Mouse (Mus musculus) heart, postnatal 36 days (tissue): ENCODE results near the gene Dclk1. TPM values are rescaled to one million over a fixed set of nuclear protein-coding genes. Genes with fewer than 3 reads are reported as not detected.

Experiments
- DNase-seq, 2 experiments: peaks; one replicate each; pipeline ENCODE4 v3.0.0; 2021 to 2022
- intact Hi-C: fragments of 180-260 bp; cut with DNase I; formaldehyde crosslinking; loops from one replicate; pipeline ENCODE4 v1.15.1; 2025
- total RNA-seq, 2 experiments: library from RNA; stranded (reverse); gene quantifications; 2 replicates each; pipeline ENCODE4 v1.2.3; 2021

Gene Dclk1
- total RNA-seq, 2 experiments from 2014 or later = 2.5 to 5.9 TPM

DNA sequence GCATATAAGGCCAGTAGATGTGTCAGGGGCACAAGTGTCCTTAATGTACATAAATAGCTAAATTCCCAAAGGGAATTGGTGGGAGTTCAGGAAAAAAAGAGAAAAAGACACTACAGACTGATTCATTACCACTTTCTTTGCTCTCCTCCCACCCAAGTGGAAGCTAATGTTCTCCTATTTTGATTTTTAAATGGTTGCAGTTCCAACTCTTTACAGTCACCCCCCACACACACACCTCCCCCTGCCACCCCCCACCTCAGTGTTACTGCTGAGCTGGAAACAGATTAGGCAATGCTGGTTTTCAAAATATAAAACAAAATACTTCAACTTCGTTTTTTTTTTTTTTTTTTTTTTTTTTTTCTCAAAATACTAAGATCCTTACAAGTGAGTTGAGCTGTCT, 81.9 kb downstream of the Dclk1 start:
- intact Hi-C loops = no loop called here
- DNase-seq = no peak

DNA sequence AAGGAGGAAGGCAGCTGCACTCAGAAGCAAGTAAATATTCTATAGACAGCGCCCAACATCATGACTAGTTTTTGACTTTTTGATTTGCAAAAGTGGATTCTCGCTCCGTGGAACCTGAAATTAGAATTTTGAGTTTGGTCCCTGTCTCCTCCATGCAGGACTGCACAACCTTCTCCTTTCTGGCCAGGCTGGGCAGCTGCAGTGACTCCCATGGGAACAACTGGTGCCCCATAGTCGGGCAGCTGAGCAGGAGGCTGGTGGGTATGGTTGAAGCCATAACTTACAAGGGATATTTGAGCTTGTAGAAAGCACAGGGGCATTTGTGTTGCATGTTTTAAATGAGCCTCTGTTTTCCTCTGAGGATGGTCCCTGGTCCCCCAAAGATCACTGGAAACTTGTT, 88.3 kb downstream of the Dclk1 start:
- DNase-seq = no peak
- intact Hi-C loops = no loop called here

DNA sequence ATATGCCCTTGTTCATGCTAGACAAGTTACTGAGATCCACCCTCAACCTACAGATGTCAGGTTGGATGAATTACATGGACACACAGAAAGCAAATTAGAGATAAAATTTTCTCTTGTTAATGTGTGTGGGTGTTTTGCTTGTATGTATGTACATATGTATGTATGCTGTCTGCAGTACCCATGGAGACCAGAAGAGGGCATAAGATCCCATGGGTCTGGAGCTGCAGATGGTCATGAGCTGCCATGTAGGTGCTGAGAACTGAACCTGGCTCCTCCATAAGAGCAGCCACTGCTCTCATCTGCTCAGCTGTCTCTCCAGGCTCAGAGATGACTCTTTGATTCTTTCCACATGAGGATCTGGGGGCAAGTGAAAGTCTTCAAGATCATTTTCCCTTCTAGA, 89.5 kb downstream of the Dclk1 start:
- intact Hi-C loops = no loop called here
- DNase-seq = no peak

DNA sequence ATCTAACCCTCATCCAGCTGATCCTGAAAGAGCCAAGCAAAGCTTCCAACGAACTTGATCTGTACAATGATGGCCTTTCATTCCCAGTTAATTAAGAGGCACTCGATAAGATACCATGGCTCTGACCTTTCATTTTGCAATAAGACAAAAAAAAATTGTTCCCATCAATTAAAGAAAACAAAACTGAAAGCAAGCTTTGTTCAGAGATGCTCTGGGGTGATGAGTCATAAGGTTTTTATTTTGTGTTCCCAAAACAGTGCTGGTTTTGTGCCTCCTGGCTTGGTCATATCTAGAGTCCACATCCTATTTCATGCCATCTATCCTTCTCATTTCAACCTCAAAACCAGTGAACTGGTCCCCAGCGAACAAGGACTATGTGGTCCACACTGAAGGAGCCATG, 91.3 kb downstream of the Dclk1 start:
- DNase-seq = no peak
- intact Hi-C loops = no loop called here

DNA sequence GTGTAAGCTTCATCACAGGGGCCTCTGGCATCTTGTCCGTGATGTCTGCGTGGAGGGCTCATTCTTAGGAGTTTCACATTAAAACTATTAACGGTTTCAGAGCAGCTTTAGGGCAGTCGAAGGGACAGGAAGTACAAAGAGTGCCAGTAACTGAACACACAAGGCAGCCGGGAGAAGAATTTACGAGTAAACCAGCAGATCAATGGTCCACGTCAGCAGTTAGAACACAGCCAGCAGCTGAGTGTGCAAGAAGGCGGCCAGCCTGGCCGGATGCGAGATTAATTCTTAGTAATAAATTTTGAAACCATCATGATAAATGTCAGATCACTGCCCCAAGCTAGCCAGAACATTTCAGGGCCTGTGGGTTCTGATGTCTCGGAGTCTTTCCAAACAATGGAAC, 94.7 kb downstream of the Dclk1 start:
- intact Hi-C loops = no loop called here
- peak; percentile 24 to 37 for DNase-seq

DNA sequence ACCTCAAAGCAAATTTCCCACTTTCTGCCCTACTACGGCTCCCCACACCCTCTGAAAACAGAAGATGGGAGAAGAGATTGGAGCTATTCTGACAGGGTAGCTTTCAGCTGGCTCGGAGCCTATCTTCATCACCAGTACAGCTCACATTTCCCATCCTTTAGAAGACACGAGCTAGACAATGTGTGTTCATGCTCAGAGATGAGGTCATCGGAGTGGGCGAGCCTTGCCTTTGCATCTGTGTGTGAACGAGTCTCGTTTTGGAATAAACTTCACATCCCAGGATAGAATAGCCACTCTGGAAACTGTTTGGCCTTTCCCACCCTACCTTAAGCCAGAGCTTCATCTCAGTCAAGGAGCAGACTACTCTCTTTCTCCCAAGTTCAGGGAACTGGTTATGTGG, 95.5 kb downstream of the Dclk1 start:
- intact Hi-C loops = no loop called here

DNA sequence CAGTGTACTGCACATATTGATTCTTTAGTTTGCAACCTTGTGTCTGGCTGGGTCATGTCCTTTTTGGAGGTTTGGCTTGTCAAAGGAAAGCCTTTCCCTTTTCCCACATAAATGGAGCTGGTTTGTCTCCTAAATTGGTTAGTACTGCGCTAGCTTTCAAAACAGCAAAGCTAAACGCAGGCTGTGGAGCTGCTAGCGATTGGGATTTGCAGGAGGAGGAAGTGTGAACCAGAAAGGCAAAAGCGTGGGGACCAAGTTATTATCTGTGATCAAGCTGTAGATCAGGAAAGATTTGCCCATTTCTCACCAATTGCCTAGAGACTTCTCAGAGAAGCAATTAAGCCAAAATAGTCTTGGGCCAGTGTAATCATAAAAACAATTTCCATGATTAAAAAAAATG, 100.3 kb downstream of the Dclk1 start:
- no peak for DNase-seq
- intact Hi-C loops = no loop called here

More for the DNA sequence above, 95.5 kb downstream of the Dclk1 start:
- DNase-seq = no peak

DNA sequence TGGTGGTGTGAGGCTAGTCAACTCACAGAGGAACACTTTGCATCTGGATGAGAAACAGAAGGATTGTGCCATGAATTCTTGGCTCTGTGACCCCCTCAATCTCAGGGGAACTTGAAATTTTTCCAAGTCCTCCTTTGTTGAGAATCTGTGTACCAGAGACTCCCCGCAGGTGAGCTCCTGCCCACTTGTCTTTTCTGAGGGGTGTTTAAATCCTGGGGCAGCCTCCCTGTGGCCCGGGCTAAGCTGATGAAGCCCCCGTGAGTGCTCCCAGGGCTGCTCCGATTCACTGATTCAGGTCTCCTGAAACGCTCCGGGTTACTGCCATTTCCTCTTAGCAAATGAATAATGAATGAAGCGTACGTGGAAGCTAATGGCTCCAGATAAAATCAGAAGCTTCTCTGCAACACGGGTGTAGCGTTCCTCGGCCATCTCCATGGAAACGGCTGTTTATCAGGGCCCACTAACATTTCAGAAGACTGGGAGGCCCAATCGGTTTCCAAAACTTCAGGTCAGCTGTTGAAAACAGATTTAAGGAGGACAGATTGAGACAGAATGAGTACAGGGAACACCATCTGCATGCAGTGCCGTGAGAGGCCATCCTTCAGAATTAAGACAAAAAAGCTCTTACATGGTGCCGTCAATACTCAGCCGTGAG, 105.3 kb downstream of the Dclk1 start:
- intact Hi-C loops = no loop called here
- DNase-seq = no peak

DNA sequence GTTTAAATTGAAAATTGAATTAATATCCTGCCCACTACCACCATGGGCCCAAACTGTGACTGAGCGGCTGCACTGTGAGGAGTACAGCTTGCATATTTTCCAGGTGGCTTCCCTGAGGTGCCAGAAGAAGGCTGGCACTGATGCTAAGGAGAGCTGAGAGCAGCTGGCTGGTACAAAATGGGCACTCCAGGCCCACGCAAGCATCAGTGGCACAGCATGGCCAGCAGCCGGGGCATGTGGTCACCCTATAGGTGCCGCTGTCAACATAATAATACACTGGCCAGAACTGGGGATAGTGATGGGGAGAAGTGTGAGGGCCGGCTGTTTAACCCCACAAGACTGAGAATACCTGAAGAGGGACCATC, 105.8 kb downstream of the Dclk1 start:
- intact Hi-C loops = no loop called here
- DNase-seq = no peak

DNA sequence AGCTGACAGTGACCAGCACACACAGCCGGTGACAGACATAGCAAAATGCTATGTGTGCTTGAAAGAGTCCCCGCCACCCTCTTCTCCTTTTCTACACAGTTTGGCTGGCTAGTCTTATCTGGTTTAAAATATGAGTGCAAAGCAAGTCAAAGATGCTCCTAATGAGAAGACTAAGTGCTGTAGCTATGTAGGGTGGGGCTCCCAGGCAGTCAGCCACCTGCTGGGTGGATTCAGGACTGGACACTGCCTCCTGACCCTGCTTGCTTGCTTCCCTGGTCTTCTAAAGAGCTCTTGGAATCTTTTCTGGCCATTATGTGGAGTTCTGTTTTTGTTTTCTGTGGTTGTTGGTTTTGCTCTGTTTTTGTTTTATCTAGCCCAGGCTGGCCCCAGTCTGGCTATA, 108.0 kb downstream of the Dclk1 start:
- intact Hi-C loops = loop anchor here (10.0 kb wide), 2 partner anchors 105 to 545 kb away; partner anchors contain the start of genes Dclk1 and Rfxap
- no peak for DNase-seq

DNA sequence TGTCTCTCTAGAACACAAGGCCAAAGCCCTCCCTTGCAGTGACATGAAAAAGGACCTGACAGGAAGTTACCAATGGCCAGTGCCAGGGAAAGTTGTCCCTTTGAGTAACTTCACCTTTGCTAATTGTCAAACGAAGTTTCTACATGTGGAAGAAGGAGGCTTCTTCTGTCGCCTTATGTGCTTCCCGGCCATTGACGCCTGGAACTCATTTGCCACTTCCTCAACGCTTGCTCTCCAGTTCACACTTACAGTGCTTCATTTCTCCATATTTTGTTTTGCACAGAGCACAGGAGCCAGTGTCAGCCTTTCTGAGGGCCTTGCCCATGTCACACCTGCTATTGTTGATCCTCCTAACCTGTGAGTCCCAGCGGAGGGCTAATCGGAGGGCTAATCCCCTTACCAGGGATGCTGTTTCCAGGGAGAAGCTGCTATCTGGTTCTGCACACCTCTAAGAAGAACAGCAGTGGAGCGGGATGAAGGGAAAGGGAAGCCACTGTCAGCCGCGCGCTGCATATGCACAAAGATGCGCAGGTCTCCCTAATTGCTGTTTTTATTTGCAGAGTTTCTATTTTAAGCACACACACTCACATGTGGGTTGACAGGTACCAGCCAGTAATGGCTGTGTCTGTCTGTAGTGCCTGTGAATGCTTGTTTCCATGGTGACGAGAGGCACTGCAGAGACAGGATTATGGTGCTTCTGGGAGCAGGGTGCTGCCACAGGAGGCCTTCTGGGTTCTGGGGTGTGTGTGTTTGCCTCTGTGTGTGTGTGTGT, 109.3 kb downstream of the Dclk1 start:
- no peak for DNase-seq
- intact Hi-C loops = loop anchor here (10.0 kb wide), 2 partner anchors 107 to 547 kb away; partner anchors contain the start of genes Dclk1 and Rfxap

DNA sequence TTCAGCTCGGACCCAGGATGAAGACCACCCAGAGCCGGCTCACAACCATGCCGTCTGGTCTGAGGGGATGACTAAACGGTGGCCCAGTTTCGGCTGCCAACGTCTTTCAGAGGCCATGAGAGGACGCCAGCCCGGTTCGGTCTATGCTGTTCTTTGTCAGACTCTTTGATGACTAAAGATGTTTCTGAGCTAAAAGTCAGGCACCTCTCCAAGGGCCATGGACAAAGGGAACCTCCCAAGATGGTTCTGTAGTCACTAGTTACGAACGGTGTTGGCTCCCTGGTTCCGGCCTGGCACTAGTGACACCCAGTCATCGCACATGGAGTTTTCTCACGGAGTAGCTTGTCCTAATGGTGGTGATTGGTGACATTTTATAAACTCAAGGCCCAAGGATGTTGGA, 110.4 kb downstream of the Dclk1 start:
- intact Hi-C loops = loop anchor here (10.0 kb wide), 2 partner anchors 108 to 548 kb away; partner anchors contain the start of genes Dclk1 and Rfxap
- DNase-seq = peak in 1 of 2 experiments; percentile 9

DNA sequence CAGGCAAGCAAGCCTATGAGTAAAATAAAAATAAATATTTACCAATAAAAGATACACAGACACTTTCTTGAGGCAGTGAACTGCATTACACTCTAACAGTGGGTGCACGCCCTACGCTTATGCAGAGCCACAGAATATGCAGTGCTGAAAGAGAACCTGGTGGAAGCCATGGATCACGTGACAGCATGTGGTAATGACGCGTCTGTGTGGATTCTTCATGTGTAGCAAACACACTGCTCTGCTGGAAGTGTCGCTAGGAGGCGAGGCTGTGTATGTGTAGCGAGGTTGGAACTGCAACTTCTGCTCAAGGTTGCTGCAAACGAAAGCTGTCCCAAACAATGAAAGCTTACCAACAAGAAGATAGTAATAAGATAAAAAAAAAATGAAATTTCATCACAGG, 111.0 kb downstream of the Dclk1 start:
- DNase-seq = no peak
- intact Hi-C loops = loop anchor here (10.0 kb wide), 2 partner anchors 108 to 548 kb away; partner anchors contain the start of genes Dclk1 and Rfxap

DNA sequence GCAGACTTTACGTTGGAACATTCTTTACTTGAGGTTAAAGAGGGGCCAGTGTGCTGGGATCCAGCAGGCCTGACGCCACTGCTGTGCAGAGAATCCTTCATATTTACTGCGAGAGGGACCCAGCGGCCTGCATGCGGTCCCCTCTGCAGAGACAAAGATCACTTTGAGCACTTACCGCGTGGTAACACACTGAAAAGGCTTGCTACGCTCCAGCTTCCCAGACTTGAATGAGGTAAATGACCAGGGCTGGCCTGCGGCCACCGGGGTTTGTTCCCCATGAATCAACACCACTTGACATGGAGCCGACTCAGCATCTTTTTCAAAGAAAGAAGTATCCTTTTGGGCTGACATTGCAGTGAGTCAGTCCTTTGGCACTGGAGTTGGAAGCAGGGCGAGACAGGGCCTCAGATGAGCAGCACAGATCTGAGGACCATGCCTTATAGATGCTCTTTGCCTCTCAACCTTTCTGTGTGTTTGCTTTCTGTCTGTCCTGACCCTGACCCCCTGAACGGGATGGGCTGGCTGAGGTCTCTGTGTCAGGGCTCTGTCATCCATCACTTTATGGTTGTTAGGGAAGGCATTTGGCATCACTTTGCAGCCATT, 111.8 kb downstream of the Dclk1 start:
- peak; percentile 27 to 36 for DNase-seq
- intact Hi-C loops = loop anchor here (1.0 to 10.0 kb wide), 3 partner anchors 109 to 549 kb away; partner anchors contain the start of genes Dclk1 and Rfxap

DNA sequence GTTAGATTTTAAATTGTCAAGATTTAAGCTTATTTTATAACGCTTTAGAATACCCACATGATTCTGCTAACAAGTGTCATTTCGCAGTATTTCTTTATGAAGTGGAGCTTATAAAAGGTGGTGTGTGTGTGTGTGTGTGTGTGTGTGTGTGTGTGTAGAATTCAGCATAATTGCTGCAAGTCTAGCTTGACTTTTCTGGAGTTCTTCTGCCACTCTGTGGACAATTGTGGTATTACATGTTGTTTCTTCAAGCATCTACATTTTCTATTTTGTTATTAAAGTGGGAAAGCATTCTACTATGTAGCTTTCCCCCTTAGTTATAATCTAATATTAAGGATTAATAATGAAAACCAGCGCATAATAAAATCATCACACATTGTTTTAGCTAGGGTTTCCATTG, 112.6 kb downstream of the Dclk1 start:
- intact Hi-C loops = loop anchor here (1.0 to 10.0 kb wide), 4 partner anchors 110 to 550 kb away; partner anchors contain the start of genes Dclk1 and Rfxap
- DNase-seq = peak; percentile 16 to 20

DNA sequence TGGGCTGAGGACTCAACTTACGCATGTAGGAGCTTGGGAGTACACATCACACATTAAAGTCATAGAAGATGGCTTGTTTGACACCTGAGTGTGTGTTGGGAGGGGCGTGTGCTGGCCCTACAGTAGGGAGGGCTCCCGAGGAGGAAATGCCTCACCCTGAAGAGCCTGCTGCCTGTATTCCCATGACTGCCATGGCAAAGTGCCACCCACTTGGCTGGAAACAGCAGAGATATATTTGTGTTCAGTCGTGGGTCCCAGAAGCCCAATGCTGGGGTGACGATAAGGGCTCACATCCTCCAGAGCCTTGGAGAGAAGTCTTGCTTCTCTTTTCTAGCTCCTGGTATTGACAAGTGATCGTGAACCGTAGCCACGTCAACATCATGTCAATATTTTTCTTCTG, 116.3 kb downstream of the Dclk1 start:
- no peak for DNase-seq
- intact Hi-C loops = loop anchor here (10.0 kb wide), 2 partner anchors 114 to 554 kb away; partner anchors contain the start of genes Dclk1 and Rfxap

DNA sequence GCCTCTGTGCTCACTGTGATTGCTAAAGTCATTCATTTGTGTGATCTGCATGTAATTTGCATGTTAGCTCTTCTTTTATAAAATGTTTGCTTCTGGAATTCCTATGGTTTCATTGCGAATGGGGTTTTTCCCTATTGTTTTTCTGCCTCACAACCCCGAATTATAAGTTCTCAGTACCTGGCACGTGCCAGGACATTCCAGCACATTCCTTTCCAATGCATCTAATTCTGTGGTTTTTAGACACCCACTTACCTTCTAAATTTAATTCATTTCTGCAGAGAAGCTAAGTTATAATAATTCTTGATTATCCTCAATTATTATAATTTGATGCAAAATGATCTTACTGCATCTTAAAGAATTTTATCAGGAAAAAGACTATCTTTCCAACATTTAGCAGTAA, 118.7 kb downstream of the Dclk1 start:
- no peak for DNase-seq
- intact Hi-C loops = no loop called here

DNA sequence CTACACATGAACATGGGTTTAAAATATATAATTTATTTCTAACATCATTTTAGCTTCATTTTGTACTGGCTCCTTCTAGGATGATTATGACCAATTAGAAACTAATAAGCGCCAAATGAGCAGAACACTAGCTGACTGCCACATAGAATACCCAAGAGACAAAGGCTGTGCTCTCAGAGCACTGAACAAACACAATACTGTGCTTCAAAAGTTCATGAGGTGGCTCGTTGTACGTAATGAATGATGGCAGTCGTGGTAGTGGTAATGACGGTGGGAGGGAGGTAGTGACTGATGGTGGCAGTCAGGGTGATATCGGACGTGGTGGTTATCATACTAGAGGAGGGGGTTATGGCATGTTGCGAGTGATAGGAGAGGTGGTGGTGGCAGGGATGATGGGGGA, 125.0 kb downstream of the Dclk1 start:
- intact Hi-C loops = no loop called here
- no peak for DNase-seq

DNA sequence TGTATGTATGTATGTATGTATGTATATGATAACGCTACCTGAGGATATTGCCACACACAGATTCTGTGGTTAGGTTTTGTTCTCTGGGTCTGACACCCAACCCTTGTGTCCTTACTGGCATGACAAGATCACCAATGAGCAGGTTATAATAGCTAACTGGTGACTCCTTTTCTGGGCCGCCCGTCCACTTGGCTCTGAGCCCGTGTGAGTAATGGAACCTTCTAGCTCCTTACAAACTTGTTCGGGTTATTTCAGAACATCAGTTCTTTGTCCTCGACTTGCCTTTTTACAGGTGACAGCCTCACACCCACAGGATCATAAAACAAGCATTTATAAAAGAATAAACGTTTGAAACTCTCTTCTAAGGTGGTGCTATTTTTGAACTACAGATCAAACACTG, 127.0 kb downstream of the Dclk1 start:
- DNase-seq = no peak
- intact Hi-C loops = no loop called here

DNA sequence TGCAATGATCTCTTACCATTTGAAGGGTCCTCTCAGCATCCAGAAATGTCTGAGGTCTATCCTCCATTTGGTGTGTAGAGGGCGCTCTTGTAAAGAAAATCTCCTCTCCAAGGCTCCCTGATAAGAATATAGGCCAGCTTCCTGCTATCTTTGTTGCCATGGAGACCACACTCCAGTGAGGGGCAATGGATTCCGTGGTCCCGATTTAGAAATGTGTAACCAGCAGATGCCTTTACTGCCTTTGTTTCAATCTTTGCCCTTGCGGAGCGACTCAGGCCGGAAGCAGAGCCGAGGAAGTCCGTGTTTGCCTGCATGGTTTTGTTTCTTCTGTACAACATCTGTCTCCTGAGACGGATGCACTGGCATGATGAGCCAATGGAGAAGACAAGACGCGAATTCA, 131.5 kb downstream of the Dclk1 start:
- intact Hi-C loops = loop anchor here (10.0 kb wide), 2 partner anchors 141 to 631 kb away; no protein-coding TSS in a partner anchor
- peak; percentile 19 to 40 for DNase-seq

DNA sequence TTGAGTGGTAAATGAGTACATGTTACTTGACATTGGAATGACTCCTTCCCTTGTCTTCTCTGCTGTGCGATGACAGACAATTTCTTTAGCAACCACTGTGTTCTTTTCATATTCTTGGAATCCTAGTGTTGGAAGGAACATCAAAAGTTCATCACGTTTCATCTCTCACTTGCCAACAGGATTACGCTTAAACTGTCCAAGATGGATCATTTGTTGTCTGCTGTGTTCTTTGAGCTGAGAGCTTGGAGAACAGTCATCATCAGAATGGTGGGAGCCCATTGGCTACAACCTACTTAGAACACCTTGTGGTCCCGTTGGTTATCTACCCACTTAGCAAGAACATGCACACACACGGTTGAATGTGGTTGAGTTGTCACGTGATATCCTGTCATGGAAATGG, 136.4 kb downstream of the Dclk1 start:
- DNase-seq = no peak
- intact Hi-C loops = loop anchor here (10.0 kb wide), 2 partner anchors 136 to 626 kb away; no protein-coding TSS in a partner anchor
